Mouse (Mus musculus) CH12.LX (cell line): ENCODE results near the gene Adamtsl1. TPM values are rescaled to one million over a fixed set of nuclear protein-coding genes. Genes with fewer than 3 reads are reported as not detected.

Source experiments
- DNase-seq: peaks from one replicate; pipeline ENCODE4 v3.0.0-alpha.2; 2013; ENCODE audit errors: extremely low read depth
- H3K27ac ChIP-seq: 2 replicates; pipeline ENCODE4 v1.5.1; 2012; ENCODE audit warnings: low read depth, mild to moderate bottlenecking, control low read depth, moderate library complexity; ENCODE audit not compliant: insufficient read depth
- H3K27me3 ChIP-seq: replicated peaks from 2 replicates; pipeline ENCODE3; 2012; ENCODE audit warnings: inconsistent platforms
- H3K36me3 ChIP-seq, 2 experiments: replicated peaks in 1 of 2; 2 replicates each; pipeline versions ENCODE3 to v1.6.1; 2012; ENCODE audit warnings: inconsistent platforms in 1 of 2, low read length in 1 of 2, mild to moderate bottlenecking in 1 of 2, mixed read lengths in 1 of 2, moderate library complexity in 1 of 2; ENCODE audit not compliant: control insufficient read depth in 1 of 2, insufficient read depth in 1 of 2
- H3K4me1 ChIP-seq, 2 experiments: 2 replicates each; pipeline ENCODE4 v1.6.1; 2012; ENCODE audit warnings: inconsistent platforms in 1 of 2, moderate library complexity in 1 of 2; ENCODE audit not compliant: insufficient read depth in 2 of 2, control insufficient read depth in 1 of 2
- H3K4me2 ChIP-seq: 2 replicates; pipeline ENCODE4 v1.6.1; 2012; ENCODE audit warnings: low read depth, mild to moderate bottlenecking, control low read depth; ENCODE audit not compliant: poor library complexity, insufficient read depth, severe bottlenecking
- H3K4me3 ChIP-seq, 3 experiments: fragments of 150-350 bp in 1 of 3; sonication (generic) in 1 of 3; replicated peaks in 1 of 3; 2 replicates each; pipeline versions ENCODE3 to v1.5.1; 2011 to 2012; ENCODE audit warnings: low read depth in 2 of 3, low read length in 2 of 3, mild to moderate bottlenecking in 2 of 3, moderate library complexity in 2 of 3, control low read depth in 1 of 3, improper control_type of control experiment in 1 of 3, inconsistent platforms in 1 of 3, mixed read lengths in 1 of 3; ENCODE audit not compliant: poor library complexity in 1 of 3
- H3K79me2 ChIP-seq: replicated peaks from 2 replicates; pipeline ENCODE4 v1.6.1; 2012; ENCODE audit warnings: mild to moderate bottlenecking, moderate library complexity; ENCODE audit not compliant: control insufficient read depth, poor library complexity, insufficient read depth, severe bottlenecking; ENCODE audit errors: extremely low read depth
- H3K9ac ChIP-seq: 2 replicates; pipeline ENCODE4 v1.6.1; 2012; ENCODE audit warnings: low read depth, mild to moderate bottlenecking, control low read depth, moderate library complexity; ENCODE audit not compliant: insufficient read depth
- H3K9me3 ChIP-seq: replicated peaks from 2 replicates; pipeline ENCODE3; 2012; ENCODE audit warnings: low read length, inconsistent platforms, mixed read lengths
- CHD2 ChIP-seq: IDR thresholded peaks from 2 replicates; pipeline ENCODE4 v1.6.1; 2011; ENCODE audit warnings: low read length, improper control_type of control experiment
- CTCF ChIP-seq, 2 experiments: IDR thresholded peaks in 1 of 2; conservative IDR thresholded peaks in 1 of 2; 2 replicates each; pipeline ENCODE4 v1.5.1; 2011 to 2012; ENCODE audit warnings: low read depth in 2 of 2, low read length in 2 of 2, improper control_type of control experiment in 1 of 2, inconsistent platforms in 1 of 2, mild to moderate bottlenecking in 1 of 2, moderate library complexity in 1 of 2
- ELF1 ChIP-seq: IDR thresholded peaks from 2 replicates; pipeline ENCODE4 v1.6.1; 2014; ENCODE audit warnings: low read depth, mild to moderate bottlenecking, inconsistent platforms, low read length, improper control_type of control experiment
- ETS1 ChIP-seq: conservative IDR thresholded peaks from 2 replicates; pipeline ENCODE4 v1.6.1; 2012; ENCODE audit warnings: low read depth, mild to moderate bottlenecking, inconsistent platforms, low read length, improper control_type of control experiment, moderate library complexity
- HCFC1 ChIP-seq: IDR thresholded peaks from 2 replicates; pipeline ENCODE4 v1.6.1; 2012; ENCODE audit warnings: low read depth, mild to moderate bottlenecking, inconsistent platforms, low read length, improper control_type of control experiment
- IRF4 ChIP-seq: IDR thresholded peaks from 2 replicates; pipeline ENCODE4 v1.6.1; 2014; ENCODE audit warnings: low read depth, mild to moderate bottlenecking, inconsistent platforms, low read length, improper control_type of control experiment
- JUN ChIP-seq: IDR thresholded peaks from 2 replicates; pipeline ENCODE4 v1.6.1; 2011; ENCODE audit warnings: low read depth, mild to moderate bottlenecking, low read length, improper control_type of control experiment, moderate library complexity; ENCODE audit not compliant: insufficient read depth
- JUND ChIP-seq: conservative IDR thresholded peaks from 2 replicates; pipeline ENCODE4 v1.6.1; 2011; ENCODE audit warnings: low read depth, low read length, improper control_type of control experiment
- MEF2A ChIP-seq: IDR thresholded peaks from 2 replicates; pipeline ENCODE4 v1.6.1; 2014; ENCODE audit warnings: low read depth, mild to moderate bottlenecking, inconsistent platforms, low read length, improper control_type of control experiment, borderline replicate concordance
- MXI1 ChIP-seq: IDR thresholded peaks from 2 replicates; pipeline ENCODE4 v1.6.1; 2011; ENCODE audit warnings: mild to moderate bottlenecking, low read depth, low read length, improper control_type of control experiment
- NELFE ChIP-seq: IDR thresholded peaks from 2 replicates; pipeline ENCODE4 v1.6.1; 2011; ENCODE audit warnings: low read depth, low read length, improper control_type of control experiment
- PAX5 ChIP-seq: IDR thresholded peaks from 2 replicates; pipeline ENCODE4 v1.6.1; 2012; ENCODE audit warnings: low read length, inconsistent platforms, mixed read lengths
- POLR2A ChIP-seq: IDR thresholded peaks from 2 replicates; pipeline ENCODE4 v1.6.1; 2011; ENCODE audit warnings: low read depth, mild to moderate bottlenecking, improper control_type of control experiment, low read length
- RCOR1 ChIP-seq: conservative IDR thresholded peaks from 2 replicates; pipeline ENCODE4 v1.6.1; 2012; ENCODE audit warnings: low read depth, mild to moderate bottlenecking, inconsistent platforms, low read length, improper control_type of control experiment
- SIN3A ChIP-seq: IDR thresholded peaks from 2 replicates; pipeline ENCODE4 v1.6.1; 2012; ENCODE audit warnings: low read length, improper control_type of control experiment, inconsistent platforms
- TBP ChIP-seq: conservative IDR thresholded peaks from 2 replicates; pipeline ENCODE4 v1.6.1; 2011; ENCODE audit warnings: low read depth, low read length, improper control_type of control experiment
- ZC3H11A ChIP-seq: IDR thresholded peaks from 2 replicates; pipeline ENCODE4 v1.6.1; 2012; ENCODE audit warnings: low read depth, mild to moderate bottlenecking, inconsistent platforms, low read length, improper control_type of control experiment
- ZNF384 ChIP-seq: IDR thresholded peaks from 2 replicates; pipeline ENCODE4 v1.6.1; 2012; ENCODE audit warnings: low read depth, low read length, improper control_type of control experiment, inconsistent platforms
- dilution Hi-C: fragments of 300-500 bp; cut with MboI; formaldehyde crosslinking; loops from 2 replicates; pipeline ENCODE4 v1.14.3; 2020; ENCODE audit warnings: low sequenced_read_pairs; ENCODE audit not compliant: extremely low pct_unique_long_range_greater_than_20kb, extremely low pct_ligation_motif_present
- in situ Hi-C: fragments of 300-500 bp; cut with MboI; formaldehyde crosslinking; loops from 3 replicates; pipeline ENCODE4 v1.14.3; 2019; ENCODE audit warnings: low sequenced_read_pairs, low pct_ligation_motif_present, low pct_unique_long_range_greater_than_20kb, mixed read lengths
- polyA plus RNA-seq: library from polyadenylated mRNA; unstranded; fragments of >175 nt; gene quantifications from 2 replicates; pipeline ENCODE4 v1.2.1, GENCODE M21; 2012; ENCODE audit warnings: low read depth; ENCODE audit not compliant: insufficient read length
- total RNA-seq, 2 experiments: library from RNA; depleted of rRNA; stranded (reverse); fragments of 300-350 nt in 1 of 2; fragments of >200 nt in 1 of 2; gene quantifications; 2 replicates each; pipeline ENCODE4 v1.2.3; 2012 to 2014

Adamtsl1 gene
- total and polyA plus RNA-seq, 3 experiments, result not detected

DNA sequence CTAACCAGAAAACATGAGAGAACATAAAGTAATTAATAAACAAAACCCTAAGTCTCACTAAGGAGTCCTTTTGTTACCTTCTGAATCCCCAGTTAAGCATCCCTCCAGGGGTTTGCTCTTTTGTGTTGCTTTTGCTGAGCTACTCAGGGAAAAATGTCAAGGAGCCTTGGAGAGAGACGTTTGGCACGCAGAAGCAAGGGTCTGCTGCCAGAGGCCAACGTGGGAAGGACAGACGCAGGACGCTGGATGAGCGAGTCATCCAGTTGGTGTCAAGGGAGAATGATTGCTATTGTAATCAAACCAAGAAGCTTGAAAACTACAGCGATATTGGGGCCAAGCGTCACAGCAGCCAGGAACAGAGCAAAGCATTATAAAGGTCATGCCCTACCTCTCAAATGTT, 517.1 kb downstream of the Adamtsl1 start:
- Histone ChIP-seq H3K9ac (no peak overlapping the region), H3K36me3 (no peaks in the 10 kb centered on the region), H3K4me3 (no peak overlapping the region), H3K27me3 (no peaks in the 10 kb centered on the region), H3K27ac (no peak overlapping the region), H3K4me2 (no peak overlapping the region), H3K4me1 (no peaks in the 10 kb centered on the region), H3K79me2 (no peaks in the 10 kb centered on the region), H3K9me3 (peaks cover 20% of the 10 kb centered on the region)
- DNase-seq, result no peak
- in situ Hi-C loops (no loop called here), dilution Hi-C loops (no loop called here)
- TF ChIP-seq ZC3H11A (no peak), MEF2A (no peak), SIN3A (no peak), TBP (no peak), IRF4 (no peak), JUN (no peak), CTCF (conservative IDR thresholded peaks at IDR 0.05 in 1 of 2, IDR thresholded peaks at IDR 0.05 in 1 of 2; ENCODE audit: low read depth in 2 of 2, low read length in 2 of 2) (no peak), HCFC1 (no peak), MXI1 (no peak), CHD2 (no peak)

DNA sequence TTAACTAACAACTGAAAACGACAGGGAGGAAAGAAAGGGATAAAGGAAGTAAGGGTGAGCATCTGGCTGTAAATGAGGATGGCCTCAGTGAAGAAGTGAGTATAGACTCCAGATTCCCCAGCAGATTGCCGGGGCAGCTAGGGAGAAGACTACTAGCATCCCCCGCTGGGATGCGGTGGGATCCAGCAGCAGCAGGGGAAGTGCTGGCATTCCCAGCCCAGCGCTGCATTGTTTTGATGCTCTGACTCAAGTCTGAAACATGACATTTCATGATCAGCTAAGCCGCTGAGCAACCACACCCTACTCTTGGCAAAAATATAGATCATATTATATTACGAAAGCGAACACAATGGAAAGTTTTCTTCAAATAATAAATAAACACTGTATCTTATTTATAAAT, 526.9 kb downstream of the Adamtsl1 start:
- DNase-seq, result no peak
- in situ Hi-C loops (no loop called here), dilution Hi-C loops (no loop called here)
- Histone ChIP-seq H3K4me1 (no peaks in the 10 kb centered on the region), H3K9me3 (peaks cover 25% of the 10 kb centered on the region), H3K79me2 (no peaks in the 10 kb centered on the region), H3K4me2 (no peak overlapping the region), H3K27me3 (no peaks in the 10 kb centered on the region), H3K27ac (no peak overlapping the region), H3K36me3 (no peaks in the 10 kb centered on the region), H3K9ac (no peak overlapping the region), H3K4me3 (no peak overlapping the region)
- TF ChIP-seq POLR2A (no peak), JUND (no peak), ETS1 (no peak), CHD2 (no peak), NELFE (no peak), RCOR1 (no peak), JUN (no peak)

DNA sequence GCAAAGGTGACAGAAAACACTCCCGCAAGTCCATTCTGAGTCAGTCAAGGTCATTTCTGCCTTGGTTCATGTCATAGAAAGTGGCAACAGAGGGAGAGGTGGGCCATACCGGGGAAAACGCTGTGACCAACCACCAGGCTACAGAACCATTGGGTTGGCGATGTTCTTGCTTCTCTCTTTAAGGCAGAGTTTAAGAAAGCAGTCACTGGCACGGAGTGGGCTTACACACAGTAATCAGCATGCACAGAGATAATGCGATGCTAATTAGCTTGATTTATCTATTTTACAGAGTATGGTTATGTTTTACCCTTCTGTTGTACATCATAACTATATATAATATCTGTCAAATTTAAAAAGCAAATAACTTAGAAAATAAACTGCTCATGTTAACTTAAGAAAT, 531.5 kb downstream of the Adamtsl1 start:
- H3K36me3 ChIP-seq, result no peaks in the 10 kb centered on the region
- H3K27ac ChIP-seq, result no peak overlapping the region
- no peak for DNase-seq
- no peaks in the 10 kb centered on the region for H3K4me1 ChIP-seq
- dilution Hi-C loops, result no loop called here
- in situ Hi-C loops, result no loop called here
- H3K9me3 ChIP-seq, result peaks cover 32% of the 10 kb centered on the region
- no peaks in the 10 kb centered on the region for H3K79me2 ChIP-seq
- no peak overlapping the region for H3K9ac ChIP-seq
- TF ChIP-seq PAX5 (no peak), ZNF384 (no peak), ELF1 (no peak)
- TF ChIP-seq, all 38 proteins: peak for 0
- Histone ChIP-seq H3K27me3 (no peaks in the 10 kb centered on the region), H3K4me2 (no peak overlapping the region), H3K4me3 (no peak overlapping the region)
